Mouse (Mus musculus) leukemia stem cell, adult 10-12 weeks (primary cell): ENCODE measurements around the gene Rnf166. TPM values are rescaled to one million over a fixed set of nuclear protein-coding genes. Genes with fewer than 3 reads are reported as not detected.

Source experiments
- polyA plus RNA-seq: library from polyadenylated mRNA; stranded (reverse); fragments of >175 nt; gene quantifications from 2 replicates; pipeline ENCODE4 v1.2.3, GENCODE M21; 2012; ENCODE audit warnings: low replicate concordance

Gene Rnf166
- 16.7 and 27.1 TPM in 2 replicates for polyA plus RNA-seq

GRCm38 (mm10) chr8:122475580-122476320 is at the start of gene Rnf166, which contains the start of gene Ctu2:
TSS of gene Rnf166 (minus strand) at chr8:122476064.
TSS of gene Ctu2 (plus strand) at chr8:122476143.

GRCm38 (mm10) chr8:122460524-122461472 is 15.1 kb downstream of the Rnf166 start, which contains the start of gene Snai3:
TSS of gene Snai3 (minus strand) at chr8:122460733.

DNA sequence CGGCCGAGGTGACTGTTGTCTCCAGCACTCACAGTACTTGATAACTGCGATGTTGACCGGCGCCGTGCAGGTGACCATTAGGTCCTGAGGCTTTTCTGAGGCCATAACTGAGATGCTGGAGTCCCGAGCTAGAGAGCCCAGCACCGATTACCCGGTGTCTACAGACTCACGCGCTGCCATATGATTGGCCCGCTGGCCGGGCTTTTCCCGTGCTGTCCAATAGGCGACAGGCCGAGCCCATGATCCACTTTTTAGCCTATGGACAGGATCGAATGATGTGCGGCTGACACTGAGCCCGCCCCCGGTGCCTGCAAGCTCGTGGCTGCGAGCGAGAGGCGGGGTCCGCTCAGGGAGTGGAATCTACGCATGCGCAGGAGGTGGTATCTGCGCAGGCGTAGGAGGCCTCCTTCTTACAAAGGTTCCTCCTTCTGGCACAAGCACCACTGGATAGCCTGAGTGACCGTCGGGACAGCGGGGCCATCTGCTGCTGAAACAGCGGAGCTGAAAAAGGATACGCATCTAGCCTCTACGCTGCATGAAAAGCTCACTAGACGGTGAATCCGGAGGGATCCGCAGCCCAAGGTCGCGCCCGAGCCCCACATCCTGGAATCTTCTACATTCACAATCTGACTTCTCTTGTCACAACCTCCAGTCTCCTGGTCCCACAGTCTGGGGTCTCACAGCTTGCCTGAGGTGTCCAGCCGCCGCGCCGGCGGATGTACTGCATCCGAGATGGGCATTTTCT is 32.4 kb downstream of the Rnf166 start, which contains the start of gene Mvd:
Mvd (minus strand) TSS at position 161 of the 745 bp plus-strand sequence.

DNA sequence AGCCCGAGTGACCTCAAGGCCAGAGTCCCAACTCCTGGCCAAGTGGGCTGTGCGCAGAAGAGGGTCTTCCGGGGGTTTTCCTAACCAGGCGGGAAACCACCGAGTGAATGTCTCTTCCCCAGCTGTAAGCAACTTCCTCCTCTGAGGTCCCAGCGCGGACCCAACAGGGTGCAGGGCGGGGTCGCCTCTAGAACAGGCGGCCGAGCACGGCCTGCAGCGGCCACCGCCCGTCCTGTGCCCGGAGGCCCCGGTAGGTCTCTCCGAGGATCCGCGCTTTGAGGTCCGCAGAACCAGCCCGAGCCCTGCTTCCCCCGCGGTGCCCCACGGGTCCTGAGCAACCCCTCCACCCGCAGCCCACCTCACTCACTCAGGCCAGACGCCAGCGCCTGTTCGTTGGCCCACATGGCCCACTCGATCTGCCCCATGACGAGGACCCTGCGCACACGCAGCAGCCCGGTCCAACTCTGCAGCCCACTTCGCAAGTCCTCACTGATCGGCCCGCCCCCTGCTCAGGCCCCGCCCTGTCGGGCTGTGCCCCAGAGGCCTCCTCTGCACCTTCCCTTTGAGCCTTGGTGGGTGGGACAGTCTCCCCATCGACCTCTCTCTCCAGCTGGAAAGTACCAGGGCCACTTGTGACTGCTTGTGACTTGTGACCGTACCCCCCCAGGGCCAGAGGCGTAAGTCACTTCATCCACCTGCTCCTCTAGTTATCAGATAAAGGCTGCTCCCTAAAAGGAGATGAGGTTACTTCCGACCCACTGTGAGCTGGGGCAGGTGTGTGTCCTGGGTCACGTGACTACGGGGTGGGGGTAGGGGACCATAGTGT is 43.2 kb downstream of the Rnf166 start, which contains the start of gene Cyba:
Cyba (minus strand) TSS at position 488 of the 826 bp plus-strand sequence.

GRCm38 (mm10) chr8:122421376-122422070 is 54.3 kb downstream of the Rnf166 start, which contains the start of gene Il17c:
TSS of gene Il17c (plus strand) at chr8:122422020.

Other genes starting within 250 kb of the Rnf166 start
- 1,742 and 2,184 TPM in 2 replicates for gene Zfpm1, start 193.9 kb downstream of the Rnf166 start, polyA plus RNA-seq
- gene Trhr2, start 115.3 kb downstream of the Rnf166 start, polyA plus RNA-seq, result not detected in 2 replicates
- 91.5 and 120 TPM in 2 replicates for gene Zc3h18, start 99.5 kb downstream of the Rnf166 start, polyA plus RNA-seq
- gene Il17c, start 54.0 kb downstream of the Rnf166 start, polyA plus RNA-seq, result 0.27 TPM in 1 of 2 replicates, not detected in the other
- 241 and 437 TPM in 2 replicates for gene Cyba, start 43.1 kb downstream of the Rnf166 start, polyA plus RNA-seq
- 7.4 and 8.7 TPM in 2 replicates for gene Mvd, start 32.6 kb downstream of the Rnf166 start, polyA plus RNA-seq
- gene Snai3, start 15.3 kb downstream of the Rnf166 start, polyA plus RNA-seq, result 0.42 and 0.59 TPM in 2 replicates
- gene Ctu2, start 79 bp upstream of the Rnf166 start, polyA plus RNA-seq, result 35.6 and 52.9 TPM in 2 replicates
- 144 and 175 TPM in 2 replicates for gene Piezo1, start 75.3 kb upstream of the Rnf166 start, polyA plus RNA-seq
- 618 and 659 TPM in 2 replicates for gene Cdt1, start 92.0 kb upstream of the Rnf166 start, polyA plus RNA-seq
- 73.2 and 246 TPM in 2 replicates for gene Aprt, start 100.8 kb upstream of the Rnf166 start, polyA plus RNA-seq
- gene Galns, start 135.4 kb upstream of the Rnf166 start, polyA plus RNA-seq, result 2.4 and 8.2 TPM in 2 replicates
- gene Trappc2l, start 135.6 kb upstream of the Rnf166 start, polyA plus RNA-seq, result 1.6 TPM in 1 of 2 replicates, not detected in the other
- not detected in 2 replicates for gene Pabpn1l, start 146.7 kb upstream of the Rnf166 start, polyA plus RNA-seq
- gene Cbfa2t3, start 223.0 kb upstream of the Rnf166 start, polyA plus RNA-seq, result 199 and 264 TPM in 2 replicates